Mouse (Mus musculus) WW6 (cell line): ENCODE measurements around the gene Gpr55.
"Not testable (repeated sequence)": the region's sequence is repeated elsewhere in the genome, so short reads cannot be mapped to it uniquely, and the experiment has no call there.

Experiments
- DNase-seq: peaks from one replicate; pipeline ENCODE4 v3.0.0-alpha.2; 2013; ENCODE audit warnings: low read depth, low spot score

Gene Gpr55

GRCm38 (mm10) chr1:85960873-85961272 is at the start of gene Gpr55:
Gene Gpr55, minus strand, starts transcription at chr1:85961007.
- DNase-seq, result no peak

- peak; percentile 82 for DNase-seq
Measured at GRCm38 (mm10) chr1:86007778-86008177, 47.0 kb upstream of the Gpr55 start.

- no peak for DNase-seq
Measured at GRCm38 (mm10) chr1:86006040-86006439, 45.2 kb upstream of the Gpr55 start.

GRCm38 (mm10) chr1:86005540-86005939 is 44.7 kb upstream of the Gpr55 start:
- no peak for DNase-seq

- no peak for DNase-seq
Measured at GRCm38 (mm10) chr1:85999853-86000570, 39.2 kb upstream of the Gpr55 start.

GRCm38 (mm10) chr1:85998012-85998411 is 37.2 kb upstream of the Gpr55 start:
- no peak for DNase-seq

- DNase-seq, result no peak
Measured at GRCm38 (mm10) chr1:85997221-85997620, 36.4 kb upstream of the Gpr55 start.

GRCm38 (mm10) chr1:85993541-85993940 is 32.7 kb upstream of the Gpr55 start:
- no peak for DNase-seq

GRCm38 (mm10) chr1:85992175-85992574 is 31.4 kb upstream of the Gpr55 start:
- DNase-seq, result no peak

GRCm38 (mm10) chr1:85988882-85989281 is 28.1 kb upstream of the Gpr55 start:
- not testable (repeated sequence) for DNase-seq

GRCm38 (mm10) chr1:85988351-85988750 is 27.5 kb upstream of the Gpr55 start:
- DNase-seq, result no peak

GRCm38 (mm10) chr1:85985784-85986183 is 25.0 kb upstream of the Gpr55 start:
- no peak for DNase-seq

- DNase-seq, result no peak
Measured at GRCm38 (mm10) chr1:85981738-85982357, 21.0 kb upstream of the Gpr55 start.

GRCm38 (mm10) chr1:85977709-85978108 is 16.9 kb upstream of the Gpr55 start:
- no peak for DNase-seq

GRCm38 (mm10) chr1:85973468-85973877 is 12.7 kb upstream of the Gpr55 start:
- DNase-seq, result no peak

- DNase-seq, result no peak
Measured at GRCm38 (mm10) chr1:85972341-85972740, 11.5 kb upstream of the Gpr55 start.

GRCm38 (mm10) chr1:85971070-85971469 is 10.3 kb upstream of the Gpr55 start:
- no peak for DNase-seq

- DNase-seq, result no peak
Measured at GRCm38 (mm10) chr1:85969519-85969918, 8.7 kb upstream of the Gpr55 start.

- DNase-seq, result no peak
Measured at GRCm38 (mm10) chr1:85969081-85969480, 8.3 kb upstream of the Gpr55 start.

- no peak for DNase-seq
Measured at GRCm38 (mm10) chr1:85965856-85966255, 5.0 kb upstream of the Gpr55 start.

GRCm38 (mm10) chr1:85962081-85962480 is 1.3 kb upstream of the Gpr55 start:
- DNase-seq, result no peak

- no peak for DNase-seq
Measured at GRCm38 (mm10) chr1:85959889-85960276, 924 bp downstream of the Gpr55 start.

- no peak for DNase-seq
Measured at GRCm38 (mm10) chr1:85959129-85959888, 1.5 kb downstream of the Gpr55 start.
